Mouse (Mus musculus): ENCODE measurements at regions not wholly inside any gene's neighbourhood (a gene's known extent, or its start where the extent isn't known, plus 50 kb on each side); places are given as distances from the start of the nearest gene placed in this dataset.

GRCm38 (mm10) chr16:24154816-24155357 is 166.2 kb upstream of the Bcl6 start:
- Histone ChIP-seq H3K27me3 (ENCODE audit: control insufficient read depth, insufficient read depth, low read length, poor library complexity, severe bottlenecking) (no peaks in the 10 kb centered on the region; the same call in 1 of the 2 replicates), H3K9me3 (replicated peaks; ENCODE audit: control insufficient read depth, insufficient read depth, low read length, poor library complexity, severe bottlenecking) (no peaks in the 10 kb centered on the region), H3K4me3 (ENCODE audit: low read depth, low read length) (no peak overlapping the region), H3K27ac (ENCODE audit: insufficient read depth, low read length) (no peak overlapping the region), H3K36me3 (ENCODE audit: control insufficient read depth, insufficient read depth, low read length, poor library complexity, severe bottlenecking) (no peaks in the 10 kb centered on the region), H3K9ac (ENCODE audit: low read depth, poor library complexity, severe bottlenecking) (no peak overlapping the region), H3K4me1 (ENCODE audit: control insufficient read depth, insufficient read depth, low read length) (no peaks in the 10 kb centered on the region)
- TF ChIP-seq CTCF (IDR thresholded peaks at IDR 0.05; ENCODE audit: low read depth, low read length), result no peak
- no peak for TF ChIP-seq POLR2A (IDR thresholded peaks at IDR 0.05; ENCODE audit: insufficient read depth, low read length)
- TF ChIP-seq EP300 (IDR thresholded peaks at IDR 0.05; ENCODE audit: insufficient read depth, low read depth, low read length), result no peak

- Histone ChIP-seq H3K4me1 (ENCODE audit: control insufficient read depth, insufficient read depth, low read length) (no peaks in the 10 kb centered on the region), H3K4me3 (ENCODE audit: low read depth, low read length) (no peak overlapping the region), H3K36me3 (ENCODE audit: control insufficient read depth, insufficient read depth, low read length, poor library complexity, severe bottlenecking) (no peaks in the 10 kb centered on the region), H3K9ac (ENCODE audit: low read depth, poor library complexity, severe bottlenecking) (no peak overlapping the region), H3K27ac (ENCODE audit: insufficient read depth, low read length) (no peak overlapping the region), H3K27me3 (ENCODE audit: control insufficient read depth, insufficient read depth, low read length, poor library complexity, severe bottlenecking) (no peaks in the 10 kb centered on the region; the same call in 1 of the 2 replicates), H3K9me3 (replicated peaks; ENCODE audit: control insufficient read depth, insufficient read depth, low read length, poor library complexity, severe bottlenecking) (no peaks in the 10 kb centered on the region)
- TF ChIP-seq EP300 (IDR thresholded peaks at IDR 0.05; ENCODE audit: insufficient read depth, low read depth, low read length) (no peak), POLR2A (IDR thresholded peaks at IDR 0.05; ENCODE audit: insufficient read depth, low read length) (no peak), CTCF (IDR thresholded peaks at IDR 0.05; ENCODE audit: low read depth, low read length) (no peak)
Observed at GRCm38 (mm10) chr16:24153943-24154342, 165.3 kb upstream of the Bcl6 start.

- Histone ChIP-seq H3K27ac (ENCODE audit: insufficient read depth, low read length) (no peak overlapping the region), H3K4me1 (ENCODE audit: control insufficient read depth, insufficient read depth, low read length) (no peaks in the 10 kb centered on the region), H3K9ac (ENCODE audit: low read depth, poor library complexity, severe bottlenecking) (no peak overlapping the region), H3K9me3 (replicated peaks; ENCODE audit: control insufficient read depth, insufficient read depth, low read length, poor library complexity, severe bottlenecking) (no peaks in the 10 kb centered on the region), H3K36me3 (ENCODE audit: control insufficient read depth, insufficient read depth, low read length, poor library complexity, severe bottlenecking) (no peaks in the 10 kb centered on the region), H3K4me3 (ENCODE audit: low read depth, low read length) (no peak overlapping the region), H3K27me3 (ENCODE audit: control insufficient read depth, insufficient read depth, low read length, poor library complexity, severe bottlenecking) (no peaks in the 10 kb centered on the region; the same call in 1 of the 2 replicates)
- TF ChIP-seq EP300 (IDR thresholded peaks at IDR 0.05; ENCODE audit: insufficient read depth, low read depth, low read length) (no peak), POLR2A (IDR thresholded peaks at IDR 0.05; ENCODE audit: insufficient read depth, low read length) (no peak), CTCF (IDR thresholded peaks at IDR 0.05; ENCODE audit: low read depth, low read length) (no peak)
Observed at GRCm38 (mm10) chr16:24151831-24152247, 163.2 kb upstream of the Bcl6 start.

DNA sequence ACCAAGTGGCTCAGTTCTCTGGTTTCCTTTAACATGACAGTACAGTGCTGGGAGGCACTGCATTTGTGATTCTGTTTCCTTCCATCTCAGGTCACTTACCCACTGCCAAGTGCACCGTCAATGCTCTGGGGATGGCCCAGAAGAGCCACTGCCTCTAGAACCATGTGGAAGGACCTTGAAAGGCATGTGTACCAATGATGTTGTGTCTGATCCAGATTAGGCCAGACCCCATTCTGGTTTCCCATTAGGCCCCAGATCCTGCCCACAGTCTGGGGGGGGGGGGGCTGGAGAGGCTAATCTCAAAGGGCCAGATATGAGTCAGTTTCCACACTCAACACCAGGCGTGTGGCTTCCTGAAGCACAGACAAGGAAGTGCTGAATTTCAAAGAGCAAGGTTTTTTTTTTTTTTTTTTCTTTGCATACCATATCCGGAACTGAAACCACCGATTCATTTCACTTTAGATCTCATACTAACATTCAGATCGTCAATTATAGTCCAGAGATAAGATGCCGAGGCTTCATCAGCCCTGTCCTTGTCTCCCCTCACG is 162.6 kb upstream of the Bcl6 start:
- TF ChIP-seq POLR2A (IDR thresholded peaks at IDR 0.05; ENCODE audit: insufficient read depth, low read length) (no peak), EP300 (IDR thresholded peaks at IDR 0.05; ENCODE audit: insufficient read depth, low read depth, low read length) (no peak), CTCF (IDR thresholded peaks at IDR 0.05; ENCODE audit: low read depth, low read length) (no peak)
- Histone ChIP-seq H3K9ac (ENCODE audit: low read depth, poor library complexity, severe bottlenecking) (no peak overlapping the region), H3K36me3 (ENCODE audit: control insufficient read depth, insufficient read depth, low read length, poor library complexity, severe bottlenecking) (no peaks in the 10 kb centered on the region), H3K9me3 (replicated peaks; ENCODE audit: control insufficient read depth, insufficient read depth, low read length, poor library complexity, severe bottlenecking) (no peaks in the 10 kb centered on the region), H3K27ac (ENCODE audit: insufficient read depth, low read length) (no peak overlapping the region), H3K4me3 (ENCODE audit: low read depth, low read length) (no peak overlapping the region), H3K4me1 (ENCODE audit: control insufficient read depth, insufficient read depth, low read length) (no peaks in the 10 kb centered on the region), H3K27me3 (ENCODE audit: control insufficient read depth, insufficient read depth, low read length, poor library complexity, severe bottlenecking) (no peaks in the 10 kb centered on the region; the same call in 1 of the 2 replicates)

- TF ChIP-seq CTCF (IDR thresholded peaks at IDR 0.05; ENCODE audit: low read depth, low read length), result no peak
- no peak for TF ChIP-seq POLR2A (IDR thresholded peaks at IDR 0.05; ENCODE audit: insufficient read depth, low read length)
- no peak for TF ChIP-seq EP300 (IDR thresholded peaks at IDR 0.05; ENCODE audit: insufficient read depth, low read depth, low read length)
- H3K36me3 ChIP-seq (ENCODE audit: control insufficient read depth, insufficient read depth, low read length, poor library complexity, severe bottlenecking), result no peaks in the 10 kb centered on the region
Observed at GRCm38 (mm10) chr16:24150512-24150911, 161.9 kb upstream of the Bcl6 start.

GRCm38 (mm10) chr16:24149441-24149840 is 160.8 kb upstream of the Bcl6 start:
- Histone ChIP-seq H3K4me3 (ENCODE audit: low read depth, low read length) (no peak overlapping the region), H3K4me1 (ENCODE audit: control insufficient read depth, insufficient read depth, low read length) (no peaks in the 10 kb centered on the region), H3K27ac (ENCODE audit: insufficient read depth, low read length) (no peak overlapping the region), H3K27me3 (ENCODE audit: control insufficient read depth, insufficient read depth, low read length, poor library complexity, severe bottlenecking) (no peaks in the 10 kb centered on the region), H3K36me3 (ENCODE audit: control insufficient read depth, insufficient read depth, low read length, poor library complexity, severe bottlenecking) (no peaks in the 10 kb centered on the region), H3K9me3 (replicated peaks; ENCODE audit: control insufficient read depth, insufficient read depth, low read length, poor library complexity, severe bottlenecking) (no peaks in the 10 kb centered on the region), H3K9ac (ENCODE audit: low read depth, poor library complexity, severe bottlenecking) (no peak overlapping the region)
- TF ChIP-seq CTCF (IDR thresholded peaks at IDR 0.05; ENCODE audit: low read depth, low read length) (no peak), POLR2A (IDR thresholded peaks at IDR 0.05; ENCODE audit: insufficient read depth, low read length) (no peak), EP300 (IDR thresholded peaks at IDR 0.05; ENCODE audit: insufficient read depth, low read depth, low read length) (no peak)

More at GRCm38 (mm10) chr16:24150512-24150911, 161.9 kb upstream of the Bcl6 start:
- Histone ChIP-seq H3K9ac (ENCODE audit: low read depth, poor library complexity, severe bottlenecking) (no peak overlapping the region), H3K9me3 (replicated peaks; ENCODE audit: control insufficient read depth, insufficient read depth, low read length, poor library complexity, severe bottlenecking) (no peaks in the 10 kb centered on the region), H3K4me3 (ENCODE audit: low read depth, low read length) (no peak overlapping the region), H3K27me3 (ENCODE audit: control insufficient read depth, insufficient read depth, low read length, poor library complexity, severe bottlenecking) (no peaks in the 10 kb centered on the region), H3K4me1 (ENCODE audit: control insufficient read depth, insufficient read depth, low read length) (no peaks in the 10 kb centered on the region), H3K27ac (ENCODE audit: insufficient read depth, low read length) (no peak overlapping the region)

Data from ES-Bruce4 (cell line).